Mouse (Mus musculus) liver, embryonic 15.5 days (tissue): ENCODE measurements around the gene Tcf20. TPM values are rescaled to one million over a fixed set of nuclear protein-coding genes. Genes with fewer than 3 reads are reported as not detected.

ENCODE experiments used
- ATAC-seq: fragments of 200-750 bp; cut with Nextera tagmentation; 2 replicates; pipeline ENCODE4 v1.8.0; 2017; ENCODE audit warnings: moderate number of reproducible peaks, mild to moderate bottlenecking, moderate library complexity; ENCODE audit not compliant: insufficient read depth
- H3K27ac ChIP-seq: fragments of 300-500 bp; sonication (generic); replicated peaks from 2 replicates; pipeline ENCODE4 v1.5.1; 2015; ENCODE audit warnings: mild to moderate bottlenecking, inconsistent platforms
- H3K27me3 ChIP-seq: fragments of 300-500 bp; sonication (generic); 2 replicates; pipeline ENCODE4 v1.6.1; 2015; ENCODE audit warnings: mild to moderate bottlenecking, inconsistent platforms
- H3K36me3 ChIP-seq: fragments of 300-500 bp; sonication (generic); replicated peaks from 2 replicates; pipeline ENCODE4 v1.6.1; 2015; ENCODE audit warnings: moderate library complexity, mild to moderate bottlenecking, inconsistent platforms
- H3K4me1 ChIP-seq: fragments of 300-500 bp; sonication (generic); replicated peaks from 2 replicates; pipeline ENCODE4 v1.6.1; 2015; ENCODE audit warnings: inconsistent platforms
- H3K4me2 ChIP-seq: fragments of 300-500 bp; sonication (generic); 2 replicates; pipeline ENCODE4 v1.6.1; 2015; ENCODE audit warnings: moderate library complexity, mild to moderate bottlenecking, inconsistent platforms
- H3K4me3 ChIP-seq: fragments of 300-500 bp; sonication (generic); replicated peaks from 2 replicates; pipeline ENCODE4 v1.5.1; 2015; ENCODE audit warnings: mild to moderate bottlenecking, inconsistent platforms
- H3K9ac ChIP-seq: fragments of 300-500 bp; sonication (generic); 2 replicates; pipeline ENCODE4 v1.6.1; 2015; ENCODE audit warnings: moderate library complexity, mild to moderate bottlenecking, inconsistent platforms
- H3K9me3 ChIP-seq: fragments of 300-500 bp; sonication (generic); replicated peaks from 2 replicates; pipeline ENCODE4 v1.6.1; 2016; ENCODE audit warnings: inconsistent platforms
- WGBS: fragments of 180-500 bp; shearing (Covaris S2); methylation state at CpG from one replicate; pipeline ENCODE4 v1.1.7; 2015; ENCODE audit warnings: mixed read lengths; ENCODE audit not compliant: insufficient replicate concordance; 5-methylcytosine and 5-hydroxymethylcytosine counted together
- polyA plus RNA-seq: library from polyadenylated mRNA; unstranded; fragments of >200 nt; fragmentation: Nextera tagmentation; extraction: Ambion mirVana; gene quantifications from 2 replicates; pipeline ENCODE4 v1.2.1, GENCODE M21; 2015

Gene Tcf20
- 2.1 and 2.4 TPM in 2 replicates for polyA plus RNA-seq

DNA sequence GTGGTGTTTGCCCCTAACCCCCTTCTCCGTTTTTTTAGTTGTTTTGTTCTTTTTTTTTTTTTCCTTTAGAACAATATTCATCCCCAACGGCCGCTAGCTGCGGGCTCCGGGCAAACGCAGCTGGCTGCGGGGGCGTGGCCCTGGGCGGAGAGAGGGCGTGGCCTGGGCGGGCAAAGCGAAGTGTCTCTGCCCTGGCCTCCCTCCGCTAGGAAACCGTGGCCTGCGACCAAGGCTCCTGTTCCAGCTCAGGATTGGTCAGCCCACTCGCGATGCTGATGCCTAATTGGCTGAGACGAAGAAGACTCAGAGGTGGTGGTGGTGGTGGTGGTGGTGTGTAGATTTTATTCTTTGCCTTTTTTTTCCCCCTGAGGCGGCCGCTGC, at the start of gene Tcf20:
Gene Tcf20, minus strand, starts transcription at position 141 of the 381 bp plus-strand sequence.
- peak; percentile 78 for ATAC-seq
- H3K4me2 ChIP-seq: peak within 1 kb of the TSS; percentile 74
- peaks cover 15% of the 10 kb centered on the region for H3K4me1 ChIP-seq
- peaks cover 85% of the 10 kb centered on the region for H3K27me3 ChIP-seq
- H3K9me3 ChIP-seq: no peaks in the 10 kb centered on the region
- no peaks in the 10 kb centered on the region for H3K36me3 ChIP-seq
- peak within 1 kb of the TSS; percentile 47 for H3K4me3 ChIP-seq
- H3K27ac ChIP-seq: no peak within 1 kb of the TSS
- H3K9ac ChIP-seq: no peak within 1 kb of the TSS; the same call in 1 of the 2 replicates
- WGBS: 1% methylated on average over 20 of the region's 20 CpGs

DNA sequence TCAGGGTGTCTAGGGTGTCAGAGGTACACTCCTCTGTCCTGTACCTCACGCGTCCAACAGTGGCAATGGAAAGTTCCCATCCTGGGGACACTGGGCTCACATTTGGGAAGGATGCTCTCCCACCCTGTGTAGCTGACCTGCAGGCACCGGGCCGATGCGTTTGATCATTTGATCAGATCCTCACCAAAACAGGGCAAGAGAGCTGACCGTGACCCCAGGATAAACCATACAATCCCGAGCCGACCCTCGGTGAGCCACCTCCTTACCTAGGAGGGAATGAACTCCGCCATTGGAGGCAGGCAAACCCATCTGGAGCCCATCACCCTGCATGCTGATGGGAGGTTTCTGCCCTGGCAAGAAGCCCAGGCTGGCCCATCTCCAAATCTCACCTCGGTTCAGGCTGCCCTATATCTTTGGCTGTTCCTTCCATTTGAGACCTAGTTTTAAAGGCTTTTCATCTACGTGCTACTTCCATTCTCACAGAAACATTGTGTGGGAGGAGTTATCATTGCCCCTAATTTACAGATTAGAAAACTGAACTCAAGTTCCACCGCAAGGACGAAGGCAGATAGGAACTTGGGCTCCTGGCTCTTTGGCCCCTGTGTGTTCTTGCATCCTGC, 49.3 kb upstream of the Tcf20 start:
- H3K9me3 ChIP-seq: no peaks in the 10 kb centered on the region
- H3K9ac ChIP-seq: no peak overlapping the region
- ATAC-seq: no peak
- 59% methylated on average over 14 of the region's 14 CpGs for WGBS
- no peak overlapping the region for H3K4me3 ChIP-seq
- peaks cover 16% of the 10 kb centered on the region for H3K4me1 ChIP-seq
- H3K4me2 ChIP-seq: no peak overlapping the region
- H3K27ac ChIP-seq: no peak overlapping the region
- H3K36me3 ChIP-seq: no peaks in the 10 kb centered on the region
- H3K27me3 ChIP-seq: peaks cover 29% of the 10 kb centered on the region

DNA sequence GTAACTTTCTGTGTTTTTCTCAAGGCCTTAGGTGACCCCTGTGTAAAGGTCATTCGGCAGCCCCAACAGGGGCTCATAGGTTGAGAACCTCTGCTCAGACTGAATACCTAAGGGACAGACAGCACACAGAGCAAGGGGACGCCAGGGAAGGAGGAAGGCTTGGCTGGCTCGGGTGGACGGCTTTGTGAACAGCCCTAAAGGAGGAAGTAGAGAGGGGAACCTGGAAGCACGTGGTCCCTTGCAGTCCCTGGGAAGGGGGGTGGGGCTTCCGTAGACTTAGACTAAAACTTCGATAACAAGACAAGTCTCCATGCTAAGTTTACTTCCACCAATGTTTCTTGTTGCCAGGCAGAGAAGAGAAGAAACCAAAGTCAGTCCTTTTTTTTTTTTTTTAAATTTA, 48.4 kb upstream of the Tcf20 start:
- WGBS: 13% methylated on average over 7 of the region's 7 CpGs
- H3K36me3 ChIP-seq: no peaks in the 10 kb centered on the region

DNA sequence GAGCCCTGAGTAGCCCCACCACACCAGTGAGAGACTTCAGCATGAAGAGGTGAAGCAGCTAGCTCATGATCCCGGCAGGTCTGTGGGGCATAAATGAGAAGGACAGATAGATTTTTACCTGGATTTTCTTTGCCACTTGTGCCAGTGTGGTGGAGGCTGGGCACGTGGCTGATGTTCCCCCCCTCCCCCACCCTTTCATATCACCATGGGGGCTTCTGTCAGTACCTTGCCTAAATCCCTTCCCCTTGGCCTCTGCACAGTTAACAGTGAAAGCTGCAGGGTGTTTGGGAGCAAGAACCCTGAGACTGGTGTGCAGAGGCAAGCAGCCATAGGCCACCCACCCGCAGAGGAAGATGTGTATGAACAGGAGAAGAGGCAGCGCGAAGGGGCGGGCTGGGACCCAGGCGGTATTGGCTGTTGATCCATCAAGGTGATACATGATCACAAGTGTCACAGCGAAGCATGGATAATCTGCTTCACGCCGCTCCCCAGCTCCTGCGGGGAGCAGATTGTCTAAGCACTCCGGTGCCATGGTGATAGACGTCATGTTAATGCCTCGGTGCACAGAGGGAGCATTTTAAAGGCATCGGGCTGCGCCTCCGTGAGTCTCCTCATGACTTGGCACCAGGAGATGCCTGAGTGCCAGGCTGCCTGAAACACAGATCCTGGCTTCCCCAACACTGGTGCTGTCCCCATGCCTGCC, 46.8 kb upstream of the Tcf20 start:
- Histone ChIP-seq H3K4me1 (peaks cover 16% of the 10 kb centered on the region), H3K9me3 (no peaks in the 10 kb centered on the region), H3K36me3 (no peaks in the 10 kb centered on the region), H3K4me2 (peak overlapping the region; percentile 40), H3K27ac (no peak overlapping the region), H3K4me3 (peak overlapping the region; percentile 50), H3K27me3 (peaks cover 29% of the 10 kb centered on the region), H3K9ac (no peak overlapping the region)
- no peak for ATAC-seq
- WGBS: 37% methylated on average over 17 of the region's 17 CpGs

More for the DNA sequence above, 48.4 kb upstream of the Tcf20 start:
- peaks cover 29% of the 10 kb centered on the region for H3K27me3 ChIP-seq
- H3K9ac ChIP-seq: no peak overlapping the region
- peaks cover 16% of the 10 kb centered on the region for H3K4me1 ChIP-seq
- no peak overlapping the region for H3K4me2 ChIP-seq
- H3K27ac ChIP-seq: no peak overlapping the region
- no peaks in the 10 kb centered on the region for H3K9me3 ChIP-seq
- no peak overlapping the region for H3K4me3 ChIP-seq
- no peak for ATAC-seq

DNA sequence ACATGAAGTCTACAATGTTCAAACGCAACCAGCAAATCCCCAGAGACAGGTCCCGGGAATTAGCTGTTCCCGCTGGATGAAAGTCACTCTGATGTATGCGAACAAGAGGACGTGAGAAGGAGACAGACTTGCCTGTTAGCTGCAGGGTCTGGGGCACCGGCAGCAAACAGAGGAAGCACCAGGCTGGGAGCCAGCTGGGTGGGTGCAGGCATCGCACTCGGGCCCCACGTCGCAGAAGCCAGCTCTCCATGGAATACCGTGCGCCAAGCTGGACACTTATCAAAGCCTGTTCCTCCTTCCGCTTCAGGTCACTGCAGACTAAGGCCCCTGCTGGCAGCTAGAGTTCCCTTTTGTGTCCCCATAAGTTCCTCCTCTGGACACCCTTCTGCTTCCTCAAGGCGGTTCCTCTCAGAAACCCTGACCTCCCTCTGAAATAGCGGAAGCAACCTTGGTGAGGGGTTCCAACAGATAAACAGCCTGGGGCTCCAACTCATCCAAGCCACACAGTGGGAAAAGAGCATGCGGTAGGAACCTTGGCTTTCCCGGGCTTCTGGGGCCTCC, 45.4 kb upstream of the Tcf20 start, which contains the start of gene Nfam1:
Gene Nfam1, minus strand, starts transcription at position 326 of the 561 bp plus-strand sequence.
- Histone ChIP-seq H3K9me3 (no peaks in the 10 kb centered on the region), H3K36me3 (no peaks in the 10 kb centered on the region), H3K4me1 (peaks cover 13% of the 10 kb centered on the region), H3K27ac (peak within 1 kb of the TSS; percentile 57), H3K4me3 (peak within 1 kb of the TSS; percentile 50), H3K9ac (no peak within 1 kb of the TSS), H3K4me2 (peak within 1 kb of the TSS; percentile 40), H3K27me3 (peaks cover 29% of the 10 kb centered on the region)
- 10% methylated on average over 17 of the region's 17 CpGs for WGBS
- peak; percentile 26; the same call in 1 of the 2 replicates for ATAC-seq

DNA sequence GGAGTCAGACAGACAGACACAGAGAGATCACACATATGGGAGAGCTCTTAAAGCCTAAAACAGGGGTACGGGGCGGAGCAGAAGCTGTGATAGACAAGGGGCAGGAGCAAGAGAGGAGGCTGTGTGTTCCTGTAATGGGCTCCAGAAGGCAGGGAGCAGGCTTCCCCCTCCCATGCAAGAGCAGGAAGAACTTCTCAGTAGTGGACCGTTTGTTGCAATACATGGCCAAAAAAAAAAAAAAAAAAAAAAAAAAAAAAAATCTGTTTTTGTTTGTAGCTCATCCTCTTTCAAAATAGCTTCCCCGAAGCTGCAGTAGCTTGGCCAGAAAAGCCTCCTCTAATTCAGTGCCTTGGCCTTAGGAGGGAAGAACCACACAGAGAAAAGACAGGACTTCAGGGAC, 43.2 kb upstream of the Tcf20 start:
- no peak for ATAC-seq
- peaks cover 6% of the 10 kb centered on the region for H3K4me1 ChIP-seq
- H3K4me2 ChIP-seq: no peak overlapping the region; the same call in 1 of the 2 replicates
- H3K27ac ChIP-seq: no peak overlapping the region
- peak overlapping the region; percentile 50 for H3K4me3 ChIP-seq
- peaks cover 24% of the 10 kb centered on the region for H3K27me3 ChIP-seq
- H3K9ac ChIP-seq: no peak overlapping the region
- H3K9me3 ChIP-seq: no peaks in the 10 kb centered on the region
- 36% methylated on average over 4 of the region's 4 CpGs for WGBS
- H3K36me3 ChIP-seq: no peaks in the 10 kb centered on the region

DNA sequence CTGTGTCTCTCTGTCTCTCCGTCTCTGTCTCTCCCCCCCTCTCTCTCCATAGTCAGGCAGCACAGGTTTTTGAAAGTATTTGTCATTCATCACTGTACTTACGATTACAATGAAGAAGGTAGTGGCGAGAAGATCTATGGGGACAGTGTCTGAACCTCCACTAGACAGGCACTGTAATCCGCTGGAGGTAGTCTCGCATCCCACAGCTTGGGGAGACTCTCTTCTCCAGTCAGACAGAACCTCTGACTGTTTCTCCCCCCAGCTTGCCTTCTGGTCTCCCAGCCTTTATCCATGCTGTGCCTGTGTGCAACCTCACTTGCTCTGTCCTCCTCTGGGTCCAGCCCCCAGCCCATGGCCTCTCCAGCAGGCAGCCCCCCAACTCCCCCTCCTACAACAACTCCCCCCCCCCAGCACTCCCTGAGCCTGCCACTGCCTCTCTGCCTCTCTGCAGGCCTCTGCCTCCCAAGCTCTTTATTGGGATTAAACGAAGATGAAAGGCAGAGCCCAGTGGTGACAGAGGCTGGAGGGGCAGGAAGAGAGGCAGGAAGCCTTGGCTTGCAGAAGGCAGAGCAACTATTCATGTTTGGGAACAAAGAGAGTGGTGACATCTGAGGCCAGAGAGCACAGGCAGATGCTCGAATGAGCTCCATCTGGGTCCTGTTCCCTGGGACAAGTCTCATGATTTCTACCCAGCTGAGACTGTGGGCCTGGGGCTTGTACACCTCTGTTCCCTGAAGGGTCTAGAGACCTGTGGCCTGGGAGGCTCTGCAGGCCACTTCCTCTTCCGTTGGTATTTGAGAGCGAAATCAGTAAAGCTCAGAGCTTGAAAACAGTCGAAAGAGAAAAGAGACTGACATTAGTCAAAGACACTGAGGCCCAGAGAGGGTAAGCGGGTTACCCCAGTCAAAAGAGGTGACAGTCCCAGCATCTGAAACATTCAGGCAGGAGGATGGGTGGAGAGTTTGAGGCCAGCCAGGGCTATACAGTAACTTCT, 42.4 kb upstream of the Tcf20 start:
- H3K9ac ChIP-seq: no peak overlapping the region
- 39% methylated on average over 11 of the region's 11 CpGs for WGBS
- H3K4me3 ChIP-seq: peak overlapping the region; percentile 23
- H3K4me1 ChIP-seq: peaks cover 6% of the 10 kb centered on the region
- H3K27me3 ChIP-seq: peaks cover 23% of the 10 kb centered on the region
- H3K4me2 ChIP-seq: peak overlapping the region; percentile 38
- H3K27ac ChIP-seq: no peak overlapping the region
- H3K9me3 ChIP-seq: no peaks in the 10 kb centered on the region
- no peaks in the 10 kb centered on the region for H3K36me3 ChIP-seq
- ATAC-seq: no peak

DNA sequence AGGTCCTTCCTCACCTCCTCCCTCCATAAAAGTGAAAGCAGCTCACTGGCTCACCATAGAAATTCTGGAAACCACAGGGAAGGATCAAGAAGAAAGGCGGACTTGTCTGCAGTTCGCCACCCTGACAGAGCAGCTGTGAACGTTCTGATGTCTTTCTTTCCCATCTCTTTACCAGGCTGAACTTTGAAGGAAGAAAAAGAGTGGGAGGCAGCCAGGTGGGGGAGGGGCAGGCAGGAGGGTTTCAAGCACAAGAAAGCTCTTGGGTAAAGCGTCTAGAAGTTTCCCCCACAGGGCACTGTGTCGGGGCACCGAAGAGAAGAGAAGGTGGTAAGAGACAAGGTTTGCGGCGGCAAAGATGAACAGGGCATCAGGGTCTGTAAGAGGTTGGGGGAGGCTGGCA, 38.5 kb upstream of the Tcf20 start:
- Histone ChIP-seq H3K4me3 (no peak overlapping the region), H3K9ac (no peak overlapping the region), H3K4me2 (no peak overlapping the region), H3K36me3 (no peaks in the 10 kb centered on the region), H3K4me1 (no peaks in the 10 kb centered on the region; the same call in 1 of the 2 replicates), H3K27ac (no peak overlapping the region), H3K9me3 (no peaks in the 10 kb centered on the region), H3K27me3 (no peaks in the 10 kb centered on the region)
- no peak for ATAC-seq
- WGBS: 66% methylated on average over 8 of the region's 8 CpGs

DNA sequence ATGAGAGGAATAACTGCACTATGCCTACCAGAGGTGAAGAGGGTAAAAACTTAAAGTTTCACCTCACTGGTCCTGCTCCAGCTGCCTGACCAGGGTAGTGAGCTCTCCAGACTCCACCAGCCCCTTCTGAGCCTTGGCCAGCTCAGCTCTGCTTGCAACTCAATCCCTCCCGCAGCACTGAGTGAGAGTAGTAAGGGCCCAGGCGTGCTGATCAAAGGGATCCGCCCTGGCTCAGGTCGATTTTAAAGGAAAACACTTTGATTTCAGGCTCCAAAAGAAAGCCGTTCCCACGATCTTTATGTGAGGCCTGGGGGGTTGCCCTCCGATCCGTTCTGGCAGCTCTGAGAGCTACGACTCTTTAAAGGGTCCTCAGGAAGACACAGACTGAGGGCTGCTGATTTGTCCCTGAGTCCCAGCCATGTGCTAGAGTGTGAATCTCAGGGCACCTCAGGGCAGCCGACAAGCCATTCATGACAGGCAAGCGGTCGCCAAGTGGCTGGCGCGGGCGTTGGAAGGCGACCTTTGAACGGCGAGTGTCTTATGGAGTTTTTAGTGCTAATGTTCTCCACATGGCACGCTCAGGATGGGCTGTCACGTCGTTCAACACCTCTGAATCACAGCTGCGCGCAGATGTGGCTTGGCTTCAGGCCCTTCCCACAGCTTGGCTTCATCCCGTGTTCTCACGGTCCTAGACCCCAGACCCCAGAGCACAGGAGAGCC, 37.5 kb upstream of the Tcf20 start:
- Histone ChIP-seq H3K27ac (no peak overlapping the region), H3K9me3 (no peaks in the 10 kb centered on the region), H3K4me1 (no peaks in the 10 kb centered on the region; the same call in 1 of the 2 replicates), H3K9ac (no peak overlapping the region), H3K4me3 (no peak overlapping the region), H3K4me2 (no peak overlapping the region), H3K27me3 (no peaks in the 10 kb centered on the region), H3K36me3 (no peaks in the 10 kb centered on the region)
- no peak for ATAC-seq
- 57% methylated on average over 25 of the region's 25 CpGs for WGBS

DNA sequence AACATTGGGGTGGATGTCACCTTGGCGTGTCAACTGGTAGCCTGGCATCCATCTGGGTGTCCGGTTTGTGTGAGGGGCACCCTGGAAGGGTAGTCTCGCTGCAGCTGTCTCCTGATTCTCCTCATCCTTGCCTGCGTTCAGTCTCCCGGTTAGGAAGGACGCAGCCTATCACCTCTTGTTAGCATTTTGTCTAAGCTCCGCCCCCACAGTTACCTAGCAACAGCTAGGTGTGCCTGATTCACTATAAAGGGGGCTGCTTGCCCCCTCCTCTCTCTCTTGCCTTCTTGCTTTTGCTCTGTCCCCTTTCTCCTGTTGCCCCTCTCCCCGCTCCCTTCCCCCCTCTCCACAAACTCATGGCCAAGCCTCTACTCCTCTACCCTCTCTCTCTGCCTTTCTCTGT, 35.3 kb upstream of the Tcf20 start:
- Histone ChIP-seq H3K4me1 (no peaks in the 10 kb centered on the region; the same call in 1 of the 2 replicates), H3K36me3 (no peaks in the 10 kb centered on the region)

More for the DNA sequence above, 35.3 kb upstream of the Tcf20 start:
- no peaks in the 10 kb centered on the region for H3K9me3 ChIP-seq
- H3K27me3 ChIP-seq: no peaks in the 10 kb centered on the region
- no peak overlapping the region for H3K27ac ChIP-seq
- no peak for ATAC-seq
- H3K4me2 ChIP-seq: no peak overlapping the region
- H3K9ac ChIP-seq: no peak overlapping the region
- WGBS: 62% methylated on average over 8 of the region's 8 CpGs
- H3K4me3 ChIP-seq: no peak overlapping the region
